Mouse (Mus musculus): ENCODE results near the gene Itpr1. TPM values are rescaled to one million over a fixed set of nuclear protein-coding genes. Genes with fewer than 3 reads are reported as not detected.
A peak's percentile ranks its signal among the peaks of the same experiment; 100 is the strongest.

The Itpr1 gene
- total RNA-seq, 2 experiments from 2014 or later, result 40.4 to 76.6 TPM

- no peak for ATAC-seq (replicated peaks; ENCODE audit: poor library complexity)
These were observed 26.2 kb downstream of the Itpr1 start for GRCm38 (mm10) chr6:108239056-108239455.

DNA sequence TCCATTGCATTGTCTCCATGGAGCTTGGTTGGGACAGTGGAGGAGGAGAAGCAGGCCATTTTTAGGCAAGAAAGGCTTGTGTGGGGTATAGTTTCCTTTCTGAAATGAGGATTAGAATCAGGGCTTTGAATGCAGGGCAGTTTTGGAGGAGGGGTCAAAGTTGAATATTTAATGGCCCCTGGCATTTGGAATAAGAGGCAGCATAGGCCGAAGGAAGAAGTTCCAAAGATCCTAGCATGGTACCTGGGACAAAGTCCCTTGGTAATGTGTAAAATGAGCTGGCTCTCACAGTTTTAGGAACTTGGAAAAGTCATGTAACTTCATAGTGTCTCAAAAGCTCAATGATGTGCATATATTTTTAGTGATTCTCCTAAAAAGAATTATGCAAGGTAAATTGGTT lies 27.1 kb downstream of the Itpr1 start:
- ATAC-seq (replicated peaks; ENCODE audit: poor library complexity), result no peak

DNA sequence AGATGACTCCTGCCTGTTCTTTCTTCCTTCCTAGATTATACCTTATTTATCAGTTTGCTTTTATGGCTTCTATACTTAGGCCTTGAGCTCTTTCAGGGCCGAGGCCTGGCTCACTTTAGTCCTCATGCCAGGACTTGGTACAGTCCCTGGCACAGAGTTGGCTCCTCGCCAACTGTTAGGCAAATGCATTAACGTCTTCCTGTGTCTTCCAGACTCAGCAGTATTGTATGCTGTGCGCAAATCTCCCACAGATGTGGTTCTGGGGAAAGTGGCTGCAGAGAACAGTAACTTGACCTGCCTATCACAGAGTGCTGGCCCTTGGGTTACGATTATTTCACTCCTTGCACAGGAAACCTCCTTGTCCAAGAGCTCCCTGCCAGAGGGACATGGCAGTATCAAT lies 27.9 kb downstream of the Itpr1 start:
- ATAC-seq (replicated peaks; ENCODE audit: poor library complexity), result no peak

DNA sequence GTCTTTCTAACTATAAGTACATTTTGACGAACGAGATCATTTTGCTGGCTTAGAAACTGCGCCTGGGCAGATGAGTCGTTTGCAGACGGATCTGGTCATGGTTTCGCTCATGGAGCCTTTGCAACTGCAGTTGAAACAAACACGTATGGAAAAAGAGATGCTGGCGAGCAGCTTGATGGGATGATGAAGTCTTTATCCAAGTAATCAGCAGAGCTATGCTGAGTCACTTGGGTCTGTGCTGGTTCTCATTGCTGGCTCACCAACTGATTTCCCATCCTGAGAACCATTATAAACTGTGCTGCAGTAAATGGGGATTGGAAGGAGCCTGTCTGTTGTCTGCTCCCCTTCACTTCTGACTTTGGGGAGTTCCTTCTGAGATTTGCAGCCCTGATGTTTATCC lies 31.7 kb downstream of the Itpr1 start:
- no peak for ATAC-seq (replicated peaks; ENCODE audit: poor library complexity)

GRCm38 (mm10) chr6:108246369-108247085 lies 33.6 kb downstream of the Itpr1 start:
- ATAC-seq (replicated peaks; ENCODE audit: poor library complexity), result peak; percentile 49

DNA sequence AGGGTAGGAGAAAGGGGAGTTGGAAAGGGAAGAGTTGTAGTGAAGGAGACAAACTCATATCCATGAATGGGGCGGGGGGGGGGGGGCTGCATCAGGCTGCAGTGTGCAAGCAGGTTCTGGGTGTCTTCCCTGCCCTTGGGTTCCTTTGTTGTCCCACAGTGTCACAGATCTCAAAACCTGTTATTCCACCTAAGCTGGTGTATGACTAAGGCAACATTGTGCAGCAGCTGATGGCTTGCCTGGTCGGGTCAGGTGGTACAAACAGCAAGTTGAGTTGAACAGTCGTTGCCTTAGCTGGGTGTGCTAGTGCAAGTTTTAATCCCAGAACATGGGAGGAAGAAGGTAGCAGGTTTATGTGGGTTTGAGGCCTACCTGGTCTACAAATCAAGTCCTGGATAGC lies 34.3 kb downstream of the Itpr1 start:
- ATAC-seq (replicated peaks; ENCODE audit: poor library complexity), result no peak

GRCm38 (mm10) chr6:108248519-108248918 lies 35.6 kb downstream of the Itpr1 start:
- no peak for ATAC-seq (replicated peaks; ENCODE audit: poor library complexity)

DNA sequence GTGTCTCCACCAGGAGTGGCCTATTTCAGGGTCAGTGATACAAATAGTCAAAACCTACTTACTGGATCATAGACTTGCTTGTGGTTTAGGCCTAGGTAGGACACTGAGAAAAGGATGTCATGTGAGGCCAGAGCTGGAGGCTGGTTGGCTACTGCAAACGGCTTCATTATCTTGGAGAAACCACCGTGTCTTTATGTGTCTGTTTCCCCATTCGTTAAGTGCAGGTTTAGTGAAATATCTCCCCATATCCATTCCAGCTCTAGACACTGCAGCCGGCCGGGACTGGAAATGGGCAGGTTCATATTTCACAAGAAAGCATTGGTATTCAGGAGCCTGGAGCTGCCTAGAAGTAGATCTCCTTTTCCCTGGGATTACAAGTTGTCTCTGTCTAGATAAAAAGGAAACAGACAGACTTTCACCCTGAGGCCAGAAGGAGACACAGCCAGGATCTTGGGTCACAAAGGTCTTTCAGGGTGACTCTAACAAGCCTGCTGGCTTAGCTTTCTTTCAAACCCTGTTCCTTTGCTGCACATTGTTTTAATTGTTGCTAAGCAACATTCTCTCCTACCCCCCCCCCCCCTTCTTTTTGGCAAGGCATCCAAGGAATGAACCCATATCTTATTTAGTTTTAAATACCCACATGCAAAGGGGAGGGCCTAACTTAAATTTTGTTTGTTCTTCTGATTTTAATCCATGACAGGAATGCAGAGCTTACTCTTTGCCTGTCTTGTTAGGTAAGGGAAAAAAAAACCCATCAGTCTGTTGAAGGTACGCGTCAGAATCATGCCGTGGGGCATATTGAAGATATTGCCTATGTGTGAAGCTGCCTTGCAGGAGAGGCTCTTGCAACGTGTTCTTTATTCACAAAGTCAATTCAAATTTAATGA lies 36.4 kb downstream of the Itpr1 start:
- ATAC-seq (replicated peaks; ENCODE audit: poor library complexity), result peak; percentile 62

- no peak for ATAC-seq (replicated peaks; ENCODE audit: poor library complexity)
These were observed 37.0 kb downstream of the Itpr1 start for GRCm38 (mm10) chr6:108249918-108250225.

GRCm38 (mm10) chr6:108250416-108250815 lies 37.5 kb downstream of the Itpr1 start:
- no peak for ATAC-seq (replicated peaks; ENCODE audit: poor library complexity)

DNA sequence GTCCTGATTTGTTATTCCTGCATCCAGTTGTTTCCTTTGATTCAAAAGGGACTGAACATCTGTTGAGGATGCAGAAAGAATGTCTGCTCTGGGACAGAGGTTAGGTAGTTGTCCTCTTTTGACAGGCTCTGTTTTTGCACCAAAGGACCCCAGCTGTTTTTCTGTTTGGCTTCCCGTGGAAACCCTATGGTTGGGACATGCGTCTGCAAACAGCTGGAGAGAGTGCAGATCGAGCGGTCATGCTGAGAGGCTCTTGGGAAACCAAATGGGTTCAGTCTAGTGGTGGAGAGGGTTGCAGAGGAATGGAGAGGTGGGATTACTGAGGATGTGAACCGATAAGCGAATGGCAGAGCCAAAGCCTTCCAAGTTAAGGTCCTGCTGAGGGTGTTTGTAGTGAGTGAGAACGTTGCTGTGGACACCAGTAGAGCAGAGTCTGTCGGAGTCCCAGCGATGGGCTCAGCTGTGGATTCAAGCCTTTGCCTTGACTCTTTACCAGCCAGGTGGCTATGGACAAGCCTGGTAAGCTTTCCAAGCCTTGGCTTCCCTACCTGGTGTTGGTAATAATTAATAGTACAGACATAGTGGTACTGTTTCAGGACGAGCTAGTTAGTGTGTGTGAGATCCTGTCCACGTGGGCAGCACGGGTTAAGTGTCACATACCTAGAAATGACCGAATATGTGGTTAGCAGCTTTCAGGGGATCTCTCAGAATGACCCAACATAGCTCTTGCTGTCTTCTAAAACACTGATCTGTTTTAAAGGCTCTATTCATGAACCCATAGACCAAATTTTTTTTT lies 39.9 kb downstream of the Itpr1 start:
- ATAC-seq (replicated peaks; ENCODE audit: poor library complexity), result no peak

DNA sequence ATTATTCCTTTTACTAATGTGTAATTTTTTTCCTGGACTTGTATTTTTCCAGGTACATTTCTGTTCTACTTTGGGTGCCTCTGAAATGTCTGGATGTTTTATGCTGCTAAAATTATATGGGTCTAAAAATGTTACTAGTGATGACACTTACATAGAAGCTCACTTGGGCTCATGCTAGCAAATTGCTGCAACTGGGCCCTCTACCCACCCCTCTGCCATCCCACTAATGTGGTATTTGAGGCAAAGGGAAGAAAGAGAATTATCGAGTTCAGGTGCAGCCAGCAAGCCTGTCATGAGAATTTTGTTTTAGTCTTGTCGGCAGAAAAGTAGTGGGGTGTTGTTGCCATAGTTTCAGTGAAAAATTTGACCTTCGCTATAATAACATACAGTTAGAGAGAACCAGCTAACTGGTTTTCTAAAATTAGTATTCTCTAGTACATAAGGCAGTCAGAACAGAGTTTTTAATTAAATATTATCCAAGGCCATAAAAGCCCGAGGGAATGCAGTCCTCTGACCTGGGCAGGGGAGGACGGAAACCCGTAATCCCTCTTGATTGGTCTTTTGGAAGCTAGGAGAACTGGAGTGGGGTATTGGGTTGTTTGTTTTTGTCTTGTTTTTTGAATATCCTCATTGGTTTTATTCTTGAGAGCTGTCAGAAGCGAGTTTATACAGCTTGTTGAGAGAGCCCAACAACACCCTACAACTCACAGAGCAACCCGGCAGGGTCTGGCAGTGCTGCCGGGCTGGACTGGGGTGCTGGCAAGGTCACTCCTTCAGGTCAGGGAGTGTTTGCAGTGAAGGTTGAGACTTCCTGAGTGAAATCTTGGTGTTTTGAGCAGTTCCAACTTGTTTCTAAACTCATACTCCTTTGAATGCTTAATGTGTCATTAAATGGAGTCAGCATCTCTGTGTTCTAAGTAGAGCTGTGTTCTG lies 41.5 kb downstream of the Itpr1 start:
- no peak for ATAC-seq (replicated peaks; ENCODE audit: poor library complexity)

DNA sequence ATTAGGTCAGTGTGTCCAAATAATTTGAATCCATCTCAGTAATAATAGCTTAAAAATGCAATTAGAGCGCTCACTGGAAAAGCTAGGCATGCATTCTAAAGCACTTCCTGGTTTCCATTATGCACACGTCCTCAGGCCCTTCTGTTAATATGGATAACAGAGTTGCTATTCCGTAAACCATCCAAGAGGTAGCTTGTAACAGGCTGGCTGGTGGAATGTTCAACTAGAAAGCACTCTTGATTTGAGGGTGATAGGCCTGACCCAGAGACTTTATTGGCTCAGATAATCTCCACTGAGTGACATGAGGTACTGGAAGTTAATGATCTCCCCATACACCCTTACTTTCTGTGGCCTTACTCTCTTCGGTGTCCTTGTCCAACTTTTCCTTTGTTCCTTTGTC lies 43.0 kb downstream of the Itpr1 start:
- no peak for ATAC-seq (replicated peaks; ENCODE audit: poor library complexity)

- no peak for ATAC-seq (replicated peaks; ENCODE audit: poor library complexity)
These were observed 44.3 kb downstream of the Itpr1 start for GRCm38 (mm10) chr6:108257225-108257624.

GRCm38 (mm10) chr6:108258631-108259030 lies 45.7 kb downstream of the Itpr1 start:
- no peak for ATAC-seq (replicated peaks; ENCODE audit: poor library complexity)

DNA sequence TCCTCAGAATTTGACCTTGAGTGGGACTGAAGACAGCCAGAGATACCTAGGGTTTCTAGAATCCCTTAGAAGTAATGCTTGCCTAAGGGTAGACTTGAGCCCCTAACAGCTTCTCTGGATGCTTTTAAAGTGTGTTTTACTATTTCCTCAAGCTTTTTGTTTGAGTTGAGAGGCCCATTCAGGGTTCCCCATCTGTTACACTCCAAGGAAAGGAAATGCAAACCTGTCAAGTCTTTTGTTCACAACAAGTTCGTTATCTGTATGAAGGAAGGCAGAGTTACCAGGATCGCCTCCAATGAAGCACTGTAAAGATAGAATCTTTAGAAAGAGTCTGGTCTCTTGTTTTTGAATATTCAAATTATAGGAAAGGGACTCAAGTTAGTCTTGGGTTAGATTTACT lies 46.8 kb downstream of the Itpr1 start:
- no peak for ATAC-seq (replicated peaks; ENCODE audit: poor library complexity)

- ATAC-seq (replicated peaks; ENCODE audit: poor library complexity), result 0 out of 2 replicates have a peak, but pooled peaks have one; percentile 23
These were observed 48.6 kb downstream of the Itpr1 start for GRCm38 (mm10) chr6:108261506-108261905.

DNA sequence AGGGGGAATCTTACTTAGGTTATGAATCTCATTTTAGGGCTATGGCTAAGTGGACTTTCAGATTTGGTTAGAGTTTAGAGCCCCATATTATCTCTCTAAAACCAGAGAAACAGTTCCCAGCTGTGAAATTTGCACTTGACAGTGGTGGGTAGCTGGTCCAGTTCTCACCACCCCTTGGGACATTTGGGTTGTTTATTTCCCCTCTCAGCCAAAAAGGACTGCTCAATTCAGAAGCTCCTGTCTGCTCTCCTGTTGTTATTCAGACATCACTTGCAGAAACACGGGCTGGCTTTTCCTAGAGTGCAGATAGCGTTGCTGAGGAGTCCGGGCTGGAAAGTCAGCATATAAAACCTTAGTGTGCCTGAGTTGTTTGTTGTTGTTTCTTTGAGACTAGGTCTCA lies 51.3 kb downstream of the Itpr1 start:
- ATAC-seq (replicated peaks; ENCODE audit: poor library complexity), result no peak

DNA sequence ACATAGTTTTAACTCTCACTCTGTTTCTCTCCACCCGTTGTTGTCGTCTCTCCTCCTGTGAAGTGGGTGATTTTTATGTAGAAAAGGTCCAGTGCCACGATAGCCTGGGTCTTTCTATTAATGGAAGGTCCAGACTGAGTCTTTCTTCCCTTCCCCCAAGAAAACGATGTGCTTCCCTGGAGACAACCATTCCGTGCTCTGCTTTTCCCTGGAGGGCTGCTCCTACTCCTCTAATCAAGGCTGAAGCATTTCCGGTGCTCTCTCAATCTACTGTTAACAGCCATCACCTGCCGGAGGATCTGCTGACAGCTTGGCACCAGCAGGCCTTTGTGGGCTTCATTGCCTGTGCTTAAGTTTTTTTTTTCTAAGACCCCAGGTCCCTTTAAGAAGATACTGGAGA lies 60.6 kb downstream of the Itpr1 start:
- ATAC-seq (replicated peaks; ENCODE audit: poor library complexity), result no peak

- no peak for ATAC-seq (replicated peaks; ENCODE audit: poor library complexity)
These were observed 61.6 kb downstream of the Itpr1 start for GRCm38 (mm10) chr6:108274364-108275084.
